Mouse (Mus musculus): ENCODE results near the gene Prickle4. TPM values are rescaled to one million over a fixed set of nuclear protein-coding genes. Genes with fewer than 3 reads are reported as not detected.

The Prickle4 gene
- polyA plus RNA-seq (2012; rRNA removed), result 0.56 and 0.86 TPM in 2 replicates

DNA sequence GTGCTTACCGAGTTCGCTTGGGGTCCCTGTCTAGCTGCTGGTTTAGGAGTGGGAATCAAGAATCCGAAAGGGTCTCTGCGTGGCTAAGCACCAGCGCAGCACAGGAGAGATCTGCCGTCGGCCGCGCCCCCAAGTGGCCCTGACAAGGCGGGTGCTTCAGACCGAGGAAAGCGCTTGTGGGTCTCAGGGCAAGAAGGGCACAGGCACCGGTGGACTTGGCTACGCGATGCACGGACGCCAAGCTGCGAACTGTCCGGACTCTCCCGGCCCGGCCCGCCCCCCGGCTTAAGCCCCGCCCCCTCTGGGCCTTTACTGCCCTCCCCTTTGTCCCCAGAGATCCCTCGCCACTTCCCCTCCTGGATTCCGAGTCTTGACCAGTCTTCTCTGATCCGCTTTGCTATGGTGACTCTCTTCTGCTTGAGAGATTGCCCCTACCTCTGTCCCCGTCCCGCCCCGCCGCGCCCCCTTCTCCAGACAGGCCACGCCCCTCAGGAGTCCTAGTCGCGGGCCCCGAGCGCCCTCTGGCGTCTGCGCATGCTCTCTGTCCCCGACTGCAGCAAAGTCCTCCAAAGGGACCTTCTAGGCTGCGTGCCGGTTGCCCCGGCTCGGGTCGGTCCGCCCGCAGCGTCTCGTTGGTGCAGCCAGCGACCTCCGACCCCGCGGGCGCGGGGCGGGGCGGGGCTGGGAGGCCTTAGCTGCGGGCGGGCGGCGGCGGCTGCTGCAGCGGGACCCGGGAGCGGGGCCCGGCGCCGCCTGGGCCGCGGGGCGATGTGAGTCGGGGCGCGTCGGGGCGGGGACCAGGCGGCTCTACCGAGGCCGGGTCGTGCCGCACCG, at the start of gene Prickle4:
Prickle4 (minus strand) TSS at position 234 of the 834 bp plus-strand sequence.
- peak; percentile 60 for DNase-seq (ENCODE audit: low read depth, low spot score)
- 2% methylated on average over 79 of the region's 82 CpGs for whole genome bisulfite sequencing

DNA sequence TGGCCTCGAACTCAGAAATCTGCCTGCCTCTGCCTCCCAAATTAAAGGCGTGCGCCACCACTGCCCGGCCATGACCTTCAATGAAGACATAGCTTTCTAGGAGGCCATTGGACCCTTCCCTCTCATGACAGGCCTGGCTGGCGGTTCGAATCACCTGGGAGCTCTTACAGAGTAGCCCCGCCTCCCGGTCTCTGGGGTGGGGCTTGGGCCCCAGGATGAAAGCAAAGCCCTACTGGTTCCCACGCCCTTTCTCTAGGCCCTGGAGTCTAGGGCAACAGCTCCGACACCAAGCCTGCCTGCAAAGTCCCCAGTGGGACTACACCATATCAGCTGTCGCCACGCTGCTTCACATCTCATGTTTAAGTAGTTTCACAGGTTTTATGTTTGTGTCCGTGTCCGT, 49.5 kb upstream of the Prickle4 start:
- no peak for DNase-seq (ENCODE audit: low read depth, low spot score)
- WGBS, result 96% methylated on average over 14 of the region's 14 CpGs

DNA sequence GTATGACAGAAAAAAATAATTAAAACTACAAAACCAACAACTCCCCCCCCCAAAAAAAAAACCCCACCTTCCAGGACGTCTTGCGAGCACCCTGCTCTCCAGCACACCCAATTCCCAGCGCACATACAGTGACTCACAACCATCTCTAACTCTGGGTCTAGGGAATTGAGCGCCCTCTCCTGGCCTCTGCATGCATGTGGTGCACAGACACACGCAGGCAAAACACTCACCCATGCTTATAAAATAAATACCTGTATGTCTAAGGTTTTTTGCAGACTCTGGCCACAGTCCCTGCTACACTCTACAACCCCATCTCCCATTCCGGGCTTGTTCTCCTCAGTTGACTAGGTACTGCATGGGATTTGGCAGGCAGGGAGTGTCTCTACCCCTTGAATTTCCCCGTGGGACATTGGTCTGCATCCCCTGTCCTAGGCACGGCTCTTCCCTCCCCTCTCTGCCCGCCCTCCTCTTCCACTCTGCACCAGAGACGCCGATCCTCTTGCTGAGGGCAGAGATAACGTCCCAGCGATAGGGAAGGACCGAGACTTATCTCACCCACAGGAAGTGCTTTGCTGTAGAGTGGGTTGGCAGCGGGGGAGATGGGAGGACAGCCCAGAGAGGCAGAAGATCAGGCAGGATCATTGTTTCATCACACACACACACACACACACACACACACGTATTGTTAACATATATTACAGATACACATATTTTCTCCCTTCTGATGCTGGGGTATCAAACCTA, 48.6 kb upstream of the Prickle4 start:
- DNase-seq (ENCODE audit: low read depth, low spot score), result no peak
- 72% methylated on average over 16 of the region's 16 CpGs for WGBS

DNA sequence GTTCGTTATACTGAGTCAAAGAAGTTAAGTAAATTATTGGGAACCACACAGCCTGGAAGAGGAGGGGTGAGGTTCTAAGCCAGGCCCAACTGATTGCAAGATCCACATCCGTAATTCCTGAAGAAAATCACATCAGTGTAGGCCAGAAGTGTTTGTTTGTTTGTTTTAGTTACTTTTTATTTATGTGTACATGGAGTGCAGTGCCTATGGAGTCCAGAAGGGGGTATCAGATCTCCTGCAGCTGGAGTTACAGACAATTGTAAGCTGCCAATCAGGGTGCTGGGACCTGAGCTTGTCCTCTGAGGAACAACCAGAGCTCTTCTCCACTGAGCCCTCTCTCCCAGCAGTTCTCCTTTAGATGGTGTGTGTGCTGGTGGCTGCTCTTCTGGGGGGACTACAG, 45.6 kb upstream of the Prickle4 start:
- DNase-seq (ENCODE audit: low read depth, low spot score), result no peak
- WGBS, result 67% methylated on average over 2 of the region's 2 CpGs

DNA sequence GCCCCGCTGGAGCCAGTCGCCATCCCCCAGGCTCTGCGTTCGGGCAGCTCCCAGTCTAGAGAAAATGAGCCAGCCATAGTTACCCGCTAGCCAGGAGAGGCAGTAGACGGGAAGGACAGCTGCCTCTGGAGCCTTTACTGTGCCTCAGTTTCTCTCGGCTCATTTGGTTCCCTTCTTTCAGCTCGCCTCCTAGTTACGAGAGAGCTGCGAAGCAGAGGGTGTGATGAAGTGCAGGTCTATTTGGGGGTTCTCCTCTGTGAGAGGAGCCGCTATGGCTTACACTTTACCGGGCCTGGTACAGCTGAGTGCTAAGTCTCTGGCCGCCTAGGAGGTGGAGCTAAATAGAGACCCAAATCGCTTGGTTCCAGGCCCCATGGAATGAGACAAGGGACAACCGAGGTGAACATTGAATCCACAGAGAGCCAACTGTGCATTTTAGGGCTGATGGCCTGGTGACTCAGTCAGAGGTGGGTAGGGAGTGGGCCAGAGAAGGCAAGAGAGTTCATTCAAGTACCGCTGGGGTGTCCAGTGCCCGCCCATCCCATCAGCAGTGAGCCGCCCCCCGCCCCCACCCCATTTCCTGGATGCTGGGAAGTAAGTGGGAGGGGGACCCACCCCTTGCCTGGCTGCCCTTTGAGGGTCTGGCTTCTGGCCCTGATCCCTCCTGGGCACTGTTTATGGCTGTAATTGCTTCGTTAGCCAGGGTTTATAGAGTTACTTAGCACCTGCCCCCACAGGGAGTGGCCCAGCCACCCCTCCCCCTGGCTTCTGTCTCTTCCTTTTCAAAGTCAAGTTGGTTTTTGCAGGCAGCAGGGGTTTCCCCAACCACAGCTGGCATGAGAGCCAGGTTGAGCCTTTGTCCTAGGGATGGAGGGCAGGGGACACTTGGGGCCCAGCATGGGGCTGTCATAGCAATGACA, 44.6 kb upstream of the Prickle4 start:
- peak; percentile 58 for DNase-seq (ENCODE audit: low read depth, low spot score)
- WGBS, result 9% methylated on average over 20 of the region's 20 CpGs

DNA sequence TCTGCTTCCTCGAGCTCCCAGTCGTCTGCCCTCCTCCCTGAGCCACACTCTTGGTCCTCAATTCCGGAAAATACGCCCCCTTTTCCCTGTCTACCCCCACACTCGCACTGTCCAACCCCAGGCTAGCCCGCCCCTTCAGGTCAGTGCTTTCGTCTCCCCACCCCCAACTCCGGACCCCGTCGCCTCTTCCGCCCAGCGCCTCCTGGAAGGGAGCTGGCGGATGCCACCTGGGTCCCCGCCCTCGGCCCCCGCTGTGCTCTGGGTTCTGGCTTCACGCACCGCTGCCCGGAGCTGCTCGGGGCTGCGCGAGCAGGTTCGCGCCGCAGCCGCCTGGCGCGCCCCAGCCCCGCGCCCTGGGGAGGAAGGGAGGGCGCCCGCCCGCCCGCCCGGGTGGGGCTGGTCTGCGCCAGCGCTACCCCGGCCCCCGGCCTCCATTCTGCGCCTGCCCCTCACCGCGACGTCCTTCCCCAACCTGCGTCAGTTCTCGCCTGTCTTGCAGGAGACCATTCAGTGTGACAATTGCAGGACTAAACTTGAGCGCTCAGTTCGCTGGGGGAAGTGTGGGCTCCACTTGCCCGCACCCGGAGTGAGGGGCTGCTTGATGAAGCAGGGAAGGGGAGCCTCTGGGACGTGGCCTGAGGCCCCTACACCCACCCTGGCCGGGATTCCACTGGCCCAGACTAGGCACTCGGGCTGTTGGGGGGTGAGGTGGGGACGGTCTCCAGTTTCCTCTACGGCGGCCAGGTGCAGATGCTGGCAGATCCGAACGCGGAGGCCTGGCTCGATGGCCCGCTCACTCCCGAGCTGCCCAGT, 43.7 kb upstream of the Prickle4 start:
- DNase-seq (ENCODE audit: low read depth, low spot score), result no peak
- WGBS, result 2% methylated on average over 60 of the region's 61 CpGs

DNA sequence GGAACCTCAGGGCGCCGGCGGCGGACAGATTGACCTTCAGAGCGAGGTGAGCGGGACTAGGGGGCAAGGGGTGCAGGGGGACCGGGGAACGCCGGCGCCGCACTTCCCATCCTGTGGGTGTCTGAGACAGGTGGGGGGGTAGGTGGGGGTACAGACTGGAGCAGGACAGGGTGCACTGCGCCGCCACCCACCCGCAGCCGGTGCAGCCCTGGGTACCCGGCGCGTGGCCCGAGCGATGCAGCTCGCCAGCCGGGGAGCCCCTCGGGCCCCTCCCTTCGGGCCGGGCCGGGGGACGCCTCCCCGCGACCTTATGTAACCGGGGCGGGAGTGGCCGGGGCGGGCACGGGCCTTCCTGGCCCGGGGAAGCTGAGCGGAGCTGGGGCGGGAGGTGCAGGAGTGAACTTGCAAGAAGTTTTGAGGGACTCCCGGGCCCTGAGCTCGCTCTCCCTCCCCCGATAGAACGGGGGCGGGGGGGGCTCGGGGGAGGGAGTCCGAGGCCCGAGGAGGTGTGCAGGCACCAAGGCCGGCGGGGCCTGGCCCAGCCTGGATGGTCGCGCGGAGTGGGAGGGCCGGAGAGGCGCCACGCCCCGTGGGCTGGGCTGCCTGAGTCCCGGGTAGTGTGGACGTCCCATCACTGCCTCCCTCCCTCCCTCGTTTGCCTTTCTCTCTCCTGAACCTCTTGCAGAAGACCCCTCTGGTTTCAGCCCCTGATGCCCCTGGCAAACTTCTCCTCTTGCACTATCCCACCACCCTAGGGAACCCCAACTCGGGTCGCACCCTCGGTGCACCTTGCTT, 42.9 kb upstream of the Prickle4 start:
- WGBS, result 1% methylated on average over 57 of the region's 60 CpGs
- DNase-seq (ENCODE audit: low read depth, low spot score), result peak; percentile 53

DNA sequence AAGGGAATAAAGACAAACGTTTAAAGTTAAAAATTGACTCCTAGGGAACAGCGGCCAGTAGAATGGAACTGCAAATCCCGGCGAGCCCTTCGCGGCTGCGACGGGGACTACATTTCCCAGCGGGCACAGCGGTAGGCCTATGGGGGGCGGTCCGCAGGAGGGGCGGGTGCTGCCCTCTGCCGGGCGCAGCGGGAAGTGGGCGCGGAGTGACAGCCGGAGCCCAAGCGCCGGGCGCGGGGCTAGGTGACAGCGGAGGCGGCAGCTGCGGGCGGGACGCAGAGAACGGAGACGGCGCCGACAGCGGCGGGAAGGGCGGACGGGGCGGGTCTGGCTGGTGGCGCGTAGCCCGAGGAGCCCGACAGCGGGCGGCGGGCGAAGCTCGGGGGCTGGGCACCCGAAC, 42.3 kb upstream of the Prickle4 start, which contains the start of gene Tfeb:
Tfeb (plus strand) TSS at position 175 of the 400 bp plus-strand sequence.
- WGBS, result 2% methylated on average over 44 of the region's 47 CpGs
- DNase-seq (ENCODE audit: low read depth, low spot score), result peak; percentile 70

DNA sequence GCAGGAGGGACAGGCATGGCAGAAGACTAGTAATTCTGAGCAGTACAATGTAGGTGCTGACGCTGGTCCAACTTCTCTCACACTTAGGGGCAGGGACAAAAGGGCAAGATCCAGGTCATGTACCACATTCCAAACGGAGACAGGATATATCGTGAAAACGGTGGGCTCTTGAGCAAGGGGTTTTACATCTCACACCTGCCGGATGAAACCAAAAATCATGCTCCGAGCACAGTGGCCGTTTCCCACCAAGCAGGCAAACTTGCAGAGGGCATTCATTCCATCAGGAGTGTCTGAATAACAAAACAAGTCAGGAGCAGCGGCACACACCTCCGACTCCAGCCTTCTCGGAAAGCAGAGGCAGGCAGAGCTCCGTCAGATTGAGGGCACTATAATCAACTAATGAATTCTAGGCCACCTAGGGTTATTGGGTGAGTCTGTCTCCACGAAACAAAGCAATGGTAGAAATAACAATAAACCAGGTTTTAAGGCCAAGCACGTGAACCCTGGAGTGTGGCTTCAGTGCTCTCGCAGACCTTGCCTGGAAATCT, 41.1 kb upstream of the Prickle4 start:
- WGBS, result 80% methylated on average over 14 of the region's 14 CpGs
- no peak for DNase-seq (ENCODE audit: low read depth, low spot score)

DNA sequence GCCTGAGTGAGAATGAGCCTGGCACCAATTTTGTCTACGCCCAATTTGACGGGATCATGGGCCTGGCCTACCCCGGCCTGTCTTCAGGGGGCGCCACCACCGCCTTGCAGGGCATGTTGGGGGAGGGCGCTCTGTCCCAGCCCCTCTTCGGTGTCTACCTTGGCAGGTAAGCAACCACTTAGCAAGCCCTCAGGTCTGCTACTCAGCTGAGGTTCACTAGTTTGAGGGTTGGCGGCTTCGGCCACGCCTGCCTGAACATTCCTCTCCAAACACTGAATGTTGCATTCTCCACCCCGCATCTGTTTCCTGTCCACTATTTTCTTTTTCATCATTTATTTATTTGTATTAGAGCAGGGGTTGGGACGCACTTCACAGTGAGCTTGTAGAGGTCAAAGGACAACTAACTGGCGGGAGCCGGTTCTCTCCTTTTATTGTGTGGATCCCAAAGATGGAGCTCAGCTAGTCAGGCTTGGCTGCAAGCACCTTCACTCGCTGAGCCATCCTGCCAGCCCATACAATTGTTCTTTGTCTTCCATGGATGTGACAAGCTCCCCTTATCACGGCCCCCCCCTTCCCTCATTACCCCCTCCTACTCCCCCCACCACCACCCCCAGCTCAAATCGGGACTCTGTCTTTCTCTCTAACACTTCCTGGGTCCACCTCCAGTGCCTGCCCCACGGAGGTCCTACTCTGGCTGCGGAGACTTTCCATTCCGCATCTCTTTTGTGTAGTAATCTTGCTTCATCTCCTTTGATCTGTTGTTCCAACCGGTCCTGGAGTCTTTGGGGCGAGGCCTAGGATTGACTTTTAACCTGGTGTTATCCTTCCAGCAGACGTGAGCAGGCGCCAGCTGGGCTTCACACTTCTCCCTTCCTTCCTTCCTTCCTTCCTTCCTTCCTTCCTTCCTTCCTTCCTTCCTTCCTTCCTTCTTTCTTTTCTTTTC, 36.4 kb upstream of the Prickle4 start:
- no peak for DNase-seq (ENCODE audit: low read depth, low spot score)
- WGBS, result 44% methylated on average over 24 of the region's 24 CpGs

DNA sequence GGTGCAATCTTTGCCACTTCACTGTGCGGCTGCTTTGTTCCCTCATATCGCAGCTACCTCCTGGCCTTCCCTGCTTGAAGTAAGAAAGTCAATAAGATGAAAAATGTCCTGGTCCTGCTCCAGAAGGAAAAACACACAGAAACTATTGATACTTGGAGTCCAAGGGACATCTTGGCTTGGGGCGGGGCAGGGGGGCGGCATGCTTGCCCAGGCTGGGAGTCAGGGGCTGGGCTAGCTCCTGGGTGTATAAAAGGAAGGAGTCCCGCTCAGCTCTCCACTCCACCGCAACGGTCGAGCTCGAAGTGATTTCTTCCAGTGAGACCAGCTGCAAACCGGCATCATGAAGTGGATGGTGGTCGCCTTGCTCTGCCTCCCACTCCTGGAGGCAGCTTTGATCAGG, 32.0 kb upstream of the Prickle4 start, which contains the start of gene Pgc:
Pgc (plus strand) TSS at position 277 of the 400 bp plus-strand sequence.
- 55% methylated on average over 11 of the region's 11 CpGs for WGBS
- no peak for DNase-seq (ENCODE audit: low read depth, low spot score)

DNA sequence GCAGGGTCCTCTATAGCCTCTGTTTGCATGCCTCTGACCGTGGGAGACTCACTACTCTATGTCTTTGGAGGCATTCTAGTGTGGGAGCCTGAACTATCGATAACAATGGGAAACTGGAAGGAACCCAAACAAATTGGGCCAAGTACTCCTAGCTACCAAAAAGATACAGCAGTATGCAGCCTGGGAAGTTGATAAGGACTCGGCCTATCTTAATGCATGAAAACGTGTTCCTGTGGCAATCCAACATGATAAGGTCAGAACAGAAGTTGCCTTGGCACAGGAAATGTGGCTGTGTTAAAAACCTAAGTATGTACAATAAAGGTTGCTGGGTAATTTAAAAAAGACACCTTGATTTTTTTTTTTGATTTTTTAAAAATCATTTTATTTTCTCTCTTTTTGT, 26.6 kb upstream of the Prickle4 start:
- no peak for DNase-seq (ENCODE audit: low read depth, low spot score)
- WGBS, result 81% methylated on average over 4 of the region's 4 CpGs

DNA sequence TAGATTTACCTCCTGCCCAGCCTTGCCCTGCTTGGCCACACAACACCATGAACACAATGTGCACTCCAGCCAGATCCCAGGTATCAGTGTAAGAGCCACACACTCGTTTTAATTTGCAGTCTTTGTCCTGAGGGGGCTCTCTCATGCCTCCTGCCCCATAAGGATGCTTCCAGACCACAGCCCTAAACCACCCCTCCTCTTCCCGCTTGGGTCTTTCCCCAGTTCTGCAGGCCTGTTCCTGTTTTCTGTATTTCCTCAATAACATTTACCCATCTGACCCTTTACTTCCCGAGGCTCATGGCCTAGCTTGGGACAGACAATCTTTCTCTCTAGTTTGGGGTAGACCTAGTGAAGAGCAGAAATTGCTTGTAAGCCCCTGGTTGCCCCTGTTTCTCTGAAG, 20.5 kb upstream of the Prickle4 start:
- 42% methylated on average over 3 of the region's 3 CpGs for WGBS
- no peak for DNase-seq (ENCODE audit: low read depth, low spot score)

DNA sequence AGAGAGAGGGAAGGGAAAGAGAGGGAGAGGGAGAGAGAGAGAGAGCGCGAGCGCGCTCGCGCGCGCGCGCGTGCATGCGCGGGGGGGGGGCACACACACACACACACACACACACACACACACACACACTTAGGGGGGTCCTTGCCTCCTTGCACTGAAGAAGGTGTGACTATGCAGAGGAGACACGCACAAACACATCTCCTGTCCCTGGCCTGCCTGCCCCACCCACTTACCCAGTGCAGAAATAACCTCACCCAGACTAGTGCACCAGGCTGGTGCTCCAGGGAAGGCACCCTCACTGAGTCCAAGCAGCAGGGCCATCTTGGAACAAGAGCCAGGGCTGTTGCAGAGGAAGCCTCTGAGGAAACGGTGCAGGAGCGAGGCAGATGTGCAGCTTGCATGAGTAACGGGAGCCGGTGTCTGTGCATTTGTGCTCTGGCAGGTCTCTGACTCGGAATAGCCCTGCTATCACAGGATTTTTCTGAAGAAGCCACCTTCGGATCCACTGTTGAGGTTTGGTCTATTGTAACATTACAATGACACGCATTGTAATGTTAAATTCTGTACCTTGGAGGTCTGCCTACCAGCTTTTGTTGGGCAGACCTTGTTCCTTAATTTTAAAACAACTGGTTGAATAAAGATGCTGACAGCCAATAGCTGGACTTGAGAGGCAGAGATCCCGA, 18.5 kb upstream of the Prickle4 start:
- no peak for DNase-seq (ENCODE audit: low read depth, low spot score)
- WGBS, result 60% methylated on average over 21 of the region's 22 CpGs

DNA sequence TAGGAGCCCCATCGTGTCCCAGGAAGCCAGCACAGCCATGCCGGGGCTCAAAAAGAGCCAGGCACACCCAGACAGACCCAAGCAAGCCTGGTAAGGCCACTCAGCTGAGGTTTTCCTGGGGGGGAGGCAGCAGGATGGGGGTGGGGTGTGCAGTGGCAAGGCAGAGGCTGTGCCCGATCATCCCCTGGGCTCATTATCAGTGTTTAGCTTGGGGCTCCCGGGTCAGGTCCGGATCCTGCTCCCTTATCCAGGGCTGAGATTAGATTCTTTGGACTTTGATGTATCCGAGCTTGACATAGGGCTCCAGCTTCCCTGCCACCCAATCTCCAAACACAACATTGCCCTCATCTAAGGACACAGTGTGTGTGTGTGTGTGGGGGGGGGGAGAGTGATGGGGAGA, 17.3 kb upstream of the Prickle4 start:
- 68% methylated on average over 6 of the region's 6 CpGs for WGBS
- no peak for DNase-seq (ENCODE audit: low read depth, low spot score)

DNA sequence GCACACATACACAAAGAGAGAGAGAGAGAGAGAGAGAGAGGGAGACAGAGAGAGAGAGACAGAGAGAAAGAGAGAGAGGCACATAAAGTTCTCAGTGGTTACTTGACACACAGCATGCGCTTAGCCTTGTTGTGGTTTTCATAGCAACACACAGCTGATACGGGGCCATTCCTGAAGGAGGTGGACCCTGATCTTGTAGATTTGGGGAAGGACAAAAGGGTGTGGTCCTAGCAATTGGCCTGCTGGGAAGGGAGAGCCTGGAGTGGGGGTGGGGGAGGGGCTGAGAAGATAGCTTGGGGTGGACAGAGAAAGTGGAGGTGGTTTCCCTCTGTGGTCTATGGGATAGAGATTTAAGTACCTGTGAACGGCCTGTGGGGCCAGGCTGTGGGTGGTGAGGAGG, 15.5 kb upstream of the Prickle4 start:
- no peak for DNase-seq (ENCODE audit: low read depth, low spot score)
- WGBS, result 57% methylated on average over 3 of the region's 3 CpGs
